8 mouse cellular contexts compared by ENCODE assay signal in genomic region chr3:89388134-89388881, GRCm38 (mm10). TPM values are rescaled to one million over a fixed set of nuclear protein-coding genes. Genes with fewer than 3 reads are reported as not detected.
A peak's percentile ranks its signal among the peaks of the same experiment; 100 is the strongest.
DNase-seq lines count a peak whose midpoint lies in the region; ATAC-seq and TF ChIP-seq lines count a peak whose summit lies in the region.
"Had no signal": no experiment of that assay in that cellular context is flagged by ENCODE, and none has a peak within 500 bp of the region (broad histone marks: within the 10 kb centered on the region; RNA-seq: fewer than 3 reads in every experiment).

No protein-coding gene starts in this region.

- TF ChIP-seq POLR2A in cerebellum, adult 2 months (IDR thresholded peaks at IDR 0.05; ENCODE audit: borderline replicate concordance, insufficient read depth, low read length) = no peak

- no peak overlapping the region for H3K9ac ChIP-seq in limb, embryonic 15.5 days
- H3K9ac ChIP-seq in liver, embryonic 16.5 days (ENCODE audit: low read depth, low read length) = no peak overlapping the region

- 0 out of 2 replicates have a peak, but pooled peaks cover 3% of the 10 kb centered on the region for H3K27me3 ChIP-seq in limb, embryonic 15.5 days
- H3K27me3 ChIP-seq in limb, embryonic 10.5 days (ENCODE audit: low read depth, poor library complexity, severe bottlenecking) = peaks cover 56% of the 10 kb centered on the region
- no peaks in the 10 kb centered on the region for H3K27me3 ChIP-seq in cerebellum, adult 2 months (ENCODE audit: control insufficient read depth, insufficient read depth, low read length)
- H3K27me3 ChIP-seq in liver, embryonic 16.5 days (ENCODE audit: control insufficient read depth, insufficient read depth, low read depth, low read length) = peaks cover 22% of the 10 kb centered on the region

- intact Hi-C loops in heart, postnatal 10 days (cut with DNase I) = no loop called here

- no peak overlapping the region for H3K4me2 ChIP-seq in limb, embryonic 15.5 days
- H3K4me2 ChIP-seq in liver, embryonic 16.5 days (ENCODE audit: low read depth, low read length) = peak overlapping the region; percentile 19

- H3K27ac ChIP-seq in limb, embryonic 15.5 days = peak overlapping the region; percentile 73
- H3K27ac ChIP-seq in limb, embryonic 10.5 days = no peak overlapping the region
- H3K27ac ChIP-seq in cerebellum, adult 2 months (ENCODE audit: insufficient read depth, low read length) = no peak overlapping the region
- peak overlapping the region; percentile 56 for H3K27ac ChIP-seq in liver, embryonic 16.5 days (ENCODE audit: low read length)

- 60% methylated on average over 11 of the region's 11 CpGs for WGBS in limb, embryonic 15.5 days
- 69% methylated on average over 11 of the region's 11 CpGs for WGBS in limb, embryonic 10.5 days
- WGBS in cerebellum, adult 2 months = 24% methylated on average over 11 of the region's 11 CpGs
- 37% methylated on average over 11 of the region's 11 CpGs for WGBS in liver, embryonic 16.5 days (ENCODE audit: insufficient replicate concordance)

- no peak for TF ChIP-seq CTCF in cerebellum, adult 2 months (IDR thresholded peaks at IDR 0.05; ENCODE audit: borderline replicate concordance, insufficient read depth, low read depth, low read length)

- peaks cover 73% of the 10 kb centered on the region for H3K4me1 ChIP-seq in limb, embryonic 15.5 days
- peaks cover 87% of the 10 kb centered on the region for H3K4me1 ChIP-seq in limb, embryonic 10.5 days
- peaks cover 38% of the 10 kb centered on the region for H3K4me1 ChIP-seq in cerebellum, adult 2 months (ENCODE audit: control insufficient read depth, insufficient read depth, low read length)
- H3K4me1 ChIP-seq in liver, embryonic 16.5 days (ENCODE audit: control insufficient read depth, low read depth, low read length) = peaks cover 33% of the 10 kb centered on the region

- H3K4me3 ChIP-seq in limb, embryonic 15.5 days = no peak overlapping the region
- no peak overlapping the region for H3K4me3 ChIP-seq in limb, embryonic 10.5 days
- H3K4me3 ChIP-seq in cerebellum, adult 2 months (replicated peaks; ENCODE audit: insufficient read depth, low read depth, low read length) = no peak overlapping the region
- H3K4me3 ChIP-seq in liver, embryonic 16.5 days (ENCODE audit: low read depth, low read length) = peak overlapping the region; percentile 43; the same call in 1 of the 2 replicates

- H3K9me3 ChIP-seq in limb, embryonic 15.5 days = no peaks in the 10 kb centered on the region
- no peaks in the 10 kb centered on the region for H3K9me3 ChIP-seq in limb, embryonic 10.5 days (replicated peaks)
- no peaks in the 10 kb centered on the region for H3K9me3 ChIP-seq in liver, embryonic 16.5 days (replicated peaks; ENCODE audit: control insufficient read depth, low read length)

- DNase-seq in limb, embryonic 10.5 days (ENCODE audit: low spot score) = no peak
- peak; percentile 66 for DNase-seq in MN1 (ENCODE audit: low spot score)
- peak; percentile 57 for DNase-seq in cerebellum, adult 2 months
- DNase-seq in heart, postnatal 10 days = peak; percentile 87 to 88

- ATAC-seq in limb, embryonic 15.5 days (ENCODE audit: insufficient number of reproducible peaks, low FRiP score, low TSS enrichment, low read depth) = no peak
- ATAC-seq in liver, embryonic 16.5 days (ENCODE audit: low read depth) = peak; percentile 3; the same call in 1 of the 2 replicates
- no peak for ATAC-seq in activated CD4-positive, CD25-positive, alpha-beta regulatory T cell, adult 4 months

- H3K36me3 ChIP-seq in limb, embryonic 15.5 days = no peaks in the 10 kb centered on the region
- no peaks in the 10 kb centered on the region for H3K36me3 ChIP-seq in limb, embryonic 10.5 days
- H3K36me3 ChIP-seq in liver, embryonic 16.5 days (ENCODE audit: control insufficient read depth, insufficient read depth) = no peaks in the 10 kb centered on the region

RNA-seq across cellular contexts. Expression of gene Zbtb7b, which starts 6.3 kb away (rescaled TPM):
- polyA plus RNA-seq in limb, embryonic 15.5 days (2015; fragmentation: Nextera tagmentation; extraction: Ambion mirVana) = 7.0 and 7.2 TPM in 2 replicates
- 0.38 and 0.49 TPM in 2 replicates for polyA plus RNA-seq in limb, embryonic 10.5 days (2016; fragmentation: Nextera tagmentation; extraction: Ambion mirVana)
- polyA plus RNA-seq in cerebellum, adult 2 months (2012; rRNA removed) = 41.3 and 43.3 TPM in 2 replicates
- 10 to 100 TPM; 20.2 to 25.6 TPM for total RNA-seq in heart, postnatal 10 days (2021)
- 2.4 and 2.7 TPM in 2 replicates for polyA plus RNA-seq in liver, embryonic 16.5 days (2015; fragmentation: Nextera tagmentation; extraction: Ambion mirVana)
- 10 to 100 TPM; 13.2 to 16.5 TPM for polyA plus RNA-seq in activated CD4-positive, CD25-positive, alpha-beta regulatory T cell, adult 4 months (2017; shearing (Covaris generic))

RNA-seq across cellular contexts. Expression of gene Lenep, which starts 14.3 kb away (rescaled TPM):
- polyA plus RNA-seq in limb, embryonic 15.5 days (2015; fragmentation: Nextera tagmentation; extraction: Ambion mirVana) = not detected in 2 replicates
- 0.26 TPM in 1 of 2 replicates, not detected in the other for polyA plus RNA-seq in limb, embryonic 10.5 days (2016; fragmentation: Nextera tagmentation; extraction: Ambion mirVana)
- 4.0 and 6.7 TPM in 2 replicates for polyA plus RNA-seq in cerebellum, adult 2 months (2012; rRNA removed)
- total RNA-seq in heart, postnatal 10 days (2021) = under 1 TPM in 1 of 2 experiments, not detected in 1; 0.64 TPM
- not detected in 2 replicates for polyA plus RNA-seq in liver, embryonic 16.5 days (2015; fragmentation: Nextera tagmentation; extraction: Ambion mirVana)
- polyA plus RNA-seq in activated CD4-positive, CD25-positive, alpha-beta regulatory T cell, adult 4 months (2017; shearing (Covaris generic)) = 1 to 10 TPM in 1 of 2 experiments, not detected in 1; 2.4 TPM
- total RNA-seq: left cerebral cortex, postnatal 10 days had no signal

RNA-seq across cellular contexts. Expression of gene Dcst1, which starts 23.3 kb away (rescaled TPM):
- 0.52 and 0.76 TPM in 2 replicates for polyA plus RNA-seq in limb, embryonic 15.5 days (2015; fragmentation: Nextera tagmentation; extraction: Ambion mirVana)
- polyA plus RNA-seq in limb, embryonic 10.5 days (2016; fragmentation: Nextera tagmentation; extraction: Ambion mirVana) = 0.25 and 0.30 TPM in 2 replicates
- 0.10 and 0.27 TPM in 2 replicates for polyA plus RNA-seq in cerebellum, adult 2 months (2012; rRNA removed)
- under 1 TPM; 0.43 to 0.57 TPM for total RNA-seq in heart, postnatal 10 days (2021)
- polyA plus RNA-seq in liver, embryonic 16.5 days (2015; fragmentation: Nextera tagmentation; extraction: Ambion mirVana) = 0.12 TPM in 1 of 2 replicates, not detected in the other
- under 1 TPM; 0.54 to 0.79 TPM for polyA plus RNA-seq in activated CD4-positive, CD25-positive, alpha-beta regulatory T cell, adult 4 months (2017; shearing (Covaris generic))
- total RNA-seq: left cerebral cortex, postnatal 10 days had no signal

RNA-seq across cellular contexts. Expression of gene Flad1, which starts 23.4 kb away (rescaled TPM):
- 27.1 and 31.0 TPM in 2 replicates for polyA plus RNA-seq in limb, embryonic 15.5 days (2015; fragmentation: Nextera tagmentation; extraction: Ambion mirVana)
- polyA plus RNA-seq in limb, embryonic 10.5 days (2016; fragmentation: Nextera tagmentation; extraction: Ambion mirVana) = 22.2 and 26.1 TPM in 2 replicates
- 50.1 and 54.0 TPM in 2 replicates for polyA plus RNA-seq in cerebellum, adult 2 months (2012; rRNA removed)
- 10 to 100 TPM; 44.4 TPM for total RNA-seq in heart, postnatal 10 days (2021)
- polyA plus RNA-seq in liver, embryonic 16.5 days (2015; fragmentation: Nextera tagmentation; extraction: Ambion mirVana) = 14.9 and 15.1 TPM in 2 replicates
- polyA plus RNA-seq in activated CD4-positive, CD25-positive, alpha-beta regulatory T cell, adult 4 months (2017; shearing (Covaris generic)) = 10 to 100 TPM; 37.7 to 45.7 TPM

RNA-seq across cellular contexts. Expression of gene Dcst2, which starts 26.5 kb away (rescaled TPM):
- polyA plus RNA-seq in limb, embryonic 15.5 days (2015; fragmentation: Nextera tagmentation; extraction: Ambion mirVana) = 0.20 and 0.23 TPM in 2 replicates
- 0.24 TPM in 1 of 2 replicates, not detected in the other for polyA plus RNA-seq in limb, embryonic 10.5 days (2016; fragmentation: Nextera tagmentation; extraction: Ambion mirVana)
- 0.32 and 0.36 TPM in 2 replicates for polyA plus RNA-seq in cerebellum, adult 2 months (2012; rRNA removed)
- total RNA-seq in heart, postnatal 10 days (2021) = under 1 TPM in 1 of 2 experiments, not detected in 1; 0.26 TPM
- polyA plus RNA-seq in liver, embryonic 16.5 days (2015; fragmentation: Nextera tagmentation; extraction: Ambion mirVana) = 0.05 TPM in 1 of 2 replicates, not detected in the other
- polyA plus RNA-seq in activated CD4-positive, CD25-positive, alpha-beta regulatory T cell, adult 4 months (2017; shearing (Covaris generic)) = under 1 TPM in 1 of 2 experiments, not detected in 1; 0.15 TPM

Comparison
In these comparisons a context has a peak if more than half of its experiments do, and no peak if none do; other contexts are left out.
1. H3K27ac ChIP-seq: peak in limb, embryonic 15.5 days (single experiment) and liver, embryonic 16.5 days (single experiment); none in limb, embryonic 10.5 days (single experiment) and cerebellum, adult 2 months (single experiment).